35 mouse cellular contexts compared by ENCODE assay signal in the genomic region with DNA sequence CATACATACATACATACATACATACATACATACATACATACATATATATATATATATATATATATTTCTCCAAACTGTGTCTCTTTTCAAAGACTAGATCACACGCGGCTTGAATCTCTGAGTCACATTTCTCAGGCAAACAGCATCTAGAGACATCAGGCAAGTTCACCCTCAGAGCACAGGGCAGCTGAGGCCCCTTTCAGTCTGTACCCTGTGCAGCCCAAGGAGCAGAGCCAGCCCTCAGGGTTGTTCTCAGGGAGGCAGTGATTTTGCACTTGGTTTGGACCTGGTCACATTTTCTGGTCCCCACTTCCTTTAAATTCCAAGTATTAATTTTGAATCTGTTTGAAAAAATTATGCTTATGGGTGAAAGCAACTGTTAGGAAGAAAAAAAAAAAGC.
"Had no signal": no experiment of that assay in that cellular context is flagged by ENCODE, and none has a peak within 500 bp of the region (broad histone marks: within the 10 kb centered on the region; RNA-seq: fewer than 3 reads in every experiment).

No protein-coding gene starts in this region.

- H3K9ac ChIP-seq: heart, embryonic 12.5 days; heart, embryonic 13.5 days; heart, embryonic 15.5 days; hindbrain, embryonic 12.5 days; hindbrain, embryonic 13.5 days; hindbrain, embryonic 14.5 days; hindbrain, embryonic 15.5 days; intestine, embryonic 15.5 days; kidney, embryonic 15.5 days had no signal

- ATAC-seq: hindbrain, embryonic 16.5 days; hindbrain, postnatal 0 days; inflammation-experienced regulatory T-cells, adult 6 months; intestine, embryonic 15.5 days; intestine, embryonic 16.5 days; intestine, postnatal 0 days had no signal

- H3K27ac ChIP-seq: heart, embryonic 10.5 days; heart, embryonic 13.5 days; heart, embryonic 15.5 days; hindbrain, embryonic 10.5 days; hindbrain, embryonic 12.5 days; hindbrain, embryonic 13.5 days; hindbrain, embryonic 14.5 days; hindbrain, embryonic 15.5 days; hindbrain, postnatal 0 days; intestine, embryonic 15.5 days; kidney, embryonic 15.5 days; kidney, postnatal 0 days; layer of hippocampus, adult 2 months had no signal

- H3K9me3 ChIP-seq: heart, embryonic 10.5 days; heart, embryonic 12.5 days; heart, embryonic 13.5 days; heart, embryonic 15.5 days; hindbrain, embryonic 10.5 days; hindbrain, embryonic 12.5 days; hindbrain, embryonic 13.5 days; hindbrain, embryonic 15.5 days; intestine, embryonic 15.5 days; kidney, embryonic 15.5 days had no signal

- H3K4me1 ChIP-seq: hindbrain, embryonic 12.5 days; hindbrain, embryonic 13.5 days; hindbrain, embryonic 15.5 days; intestine, embryonic 15.5 days had no signal

- H3K36me3 ChIP-seq: heart, embryonic 10.5 days; heart, embryonic 12.5 days; heart, embryonic 13.5 days; heart, embryonic 15.5 days; hindbrain, embryonic 10.5 days; hindbrain, embryonic 12.5 days; hindbrain, embryonic 13.5 days; hindbrain, embryonic 15.5 days; intestine, embryonic 15.5 days; kidney, embryonic 15.5 days had no signal

- H3K27me3 ChIP-seq: heart, embryonic 12.5 days; heart, embryonic 13.5 days; heart, embryonic 15.5 days; hindbrain, embryonic 12.5 days; intestine, embryonic 15.5 days had no signal

- DNase-seq: heart, postnatal 10 days; heart, postnatal 14 days; heart, postnatal 36 days; heart, postnatal 4 days; kidney, adult 11 months; kidney, adult 18-20 months; kidney, adult 2 months; kidney, adult 8-10 months; kidney, adult 9 months; kidney, postnatal 10 days; kidney, postnatal 14 days; kidney, postnatal 25 days; kidney, postnatal 36 days; kidney, postnatal 4 days; layer of hippocampus, adult 9-11 months; layer of hippocampus, postnatal 36 days had no signal

- H3K4me2 ChIP-seq: heart, embryonic 11.5 days; heart, embryonic 12.5 days; heart, embryonic 13.5 days; heart, embryonic 15.5 days; hindbrain, embryonic 12.5 days; hindbrain, embryonic 13.5 days; hindbrain, embryonic 14.5 days; hindbrain, embryonic 15.5 days; intestine, embryonic 15.5 days; kidney, embryonic 15.5 days had no signal

- H3K4me3 ChIP-seq: heart, embryonic 10.5 days; heart, embryonic 12.5 days; heart, embryonic 13.5 days; heart, embryonic 15.5 days; hindbrain, embryonic 10.5 days; hindbrain, embryonic 12.5 days; hindbrain, embryonic 13.5 days; hindbrain, embryonic 15.5 days; intestine, embryonic 15.5 days; kidney, embryonic 15.5 days; layer of hippocampus, adult 2 months had no signal
